Mouse (Mus musculus) olfactory bulb, adult 2 months (tissue): Measurements from ENCODE around the gene Clcc1.

ENCODE experiments used
- CTCF ChIP-seq: fragments of 200-500 bp; IDR thresholded peaks from 2 replicates; pipeline ENCODE4 v1.5.1; 2012; ENCODE audit warnings: low read depth, mild to moderate bottlenecking, low read length, moderate library complexity; ENCODE audit not compliant: insufficient read depth
- POLR2A ChIP-seq: fragments of 200-500 bp; IDR thresholded peaks from 2 replicates; pipeline ENCODE4 v1.6.1; 2012; ENCODE audit warnings: mild to moderate bottlenecking, low read depth, low read length, moderate library complexity; ENCODE audit not compliant: insufficient read depth

DNA sequence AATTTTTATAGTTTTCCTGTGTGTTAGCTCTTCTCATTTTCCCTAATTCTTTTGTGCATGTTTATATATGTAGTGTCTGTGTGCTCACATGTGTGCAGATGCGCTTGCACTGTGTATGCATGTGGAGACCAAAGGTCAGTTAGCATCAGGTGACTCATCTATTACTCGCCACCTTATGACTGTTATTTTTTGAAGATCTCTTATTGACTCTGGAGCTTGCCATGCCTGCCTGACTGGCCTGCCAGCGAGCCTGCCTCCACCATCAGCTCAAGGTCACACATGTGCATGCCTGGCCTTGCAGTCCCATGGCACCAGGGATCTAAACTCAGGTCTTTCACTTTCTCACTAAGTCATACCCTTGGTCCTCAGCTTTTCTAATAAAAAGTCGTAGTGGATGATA lies 12.7 kb upstream of the Clcc1 start:
- TF ChIP-seq CTCF (no peak), POLR2A (no peak)
